Mouse (Mus musculus): ENCODE measurements around the gene Olfr1336. TPM values are rescaled to one million over a fixed set of nuclear protein-coding genes. Genes with fewer than 3 reads are reported as not detected.
A peak's percentile ranks its signal among the peaks of the same experiment; 100 is the strongest.

Olfr1336 gene
- polyA plus RNA-seq (2014; fragmentation: Nextera tagmentation; extraction: Ambion mirVana), result not detected in 2 replicates

DNA sequence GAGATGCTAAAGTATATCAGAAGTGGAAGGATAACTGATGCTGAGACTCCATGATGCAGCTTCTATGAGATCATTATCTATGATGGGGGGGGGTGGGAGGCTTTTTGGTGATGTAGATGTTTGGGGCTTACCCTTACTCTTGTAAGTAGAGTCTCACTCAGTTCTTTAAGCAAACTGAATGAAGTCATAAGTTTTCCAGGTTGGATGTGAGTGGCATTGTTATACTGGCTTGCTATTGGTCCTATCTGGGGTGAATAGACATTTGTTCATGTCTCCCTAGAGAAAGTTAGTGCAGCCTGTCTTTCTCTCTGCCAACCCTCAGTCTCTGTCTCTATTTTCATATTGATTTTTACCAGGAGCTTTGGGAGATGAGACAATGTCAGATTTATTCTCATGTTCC lies at the start of gene Olfr1336:
Gene Olfr1336 (plus strand): TSS at position 301 of the 400 bp plus-strand sequence.
- H3K27ac ChIP-seq (ENCODE audit: low read depth, low read length), result no peak within 1 kb of the TSS
- no peak for ATAC-seq (ENCODE audit: insufficient read depth, low FRiP score, low TSS enrichment)
- H3K27me3 ChIP-seq (ENCODE audit: control insufficient read depth, insufficient read depth, low read length), result no peaks in the 10 kb centered on the region
- H3K4me2 ChIP-seq (ENCODE audit: low read depth), result no peak within 1 kb of the TSS
- H3K9ac ChIP-seq (ENCODE audit: low read length), result no peak within 1 kb of the TSS
- DNase-seq (ENCODE audit: low spot score), result no peak
- H3K9me3 ChIP-seq (ENCODE audit: control insufficient read depth, low read length), result 0 out of 2 replicates have a peak, but pooled peaks cover 2% of the 10 kb centered on the region
- no peak within 1 kb of the TSS for H3K4me3 ChIP-seq (ENCODE audit: low read depth, low read length)
- H3K36me3 ChIP-seq (ENCODE audit: control insufficient read depth, insufficient read depth, low read length), result no peaks in the 10 kb centered on the region
- H3K4me1 ChIP-seq (ENCODE audit: control insufficient read depth, insufficient read depth, low read length), result no peaks in the 10 kb centered on the region

GRCm38 (mm10) chr7:6410043-6410442 lies 45.9 kb upstream of the Olfr1336 start, which contains the start of gene Gm20715:
Gene Gm20715 (plus strand): TSS chr7:6410277.
- H3K9ac ChIP-seq (ENCODE audit: low read length), result no peak within 1 kb of the TSS
- no peaks in the 10 kb centered on the region; the same call in 1 of the 2 replicates for H3K9me3 ChIP-seq (ENCODE audit: control insufficient read depth, low read length)
- no peaks in the 10 kb centered on the region for H3K27me3 ChIP-seq (ENCODE audit: control insufficient read depth, insufficient read depth, low read length)
- DNase-seq (ENCODE audit: low spot score) (peak; percentile 84), ATAC-seq (ENCODE audit: insufficient read depth, low FRiP score, low TSS enrichment) (peak; percentile 72)
- H3K27ac ChIP-seq (ENCODE audit: low read depth, low read length), result no peak within 1 kb of the TSS
- no peaks in the 10 kb centered on the region for H3K36me3 ChIP-seq (ENCODE audit: control insufficient read depth, insufficient read depth, low read length)
- H3K4me1 ChIP-seq (ENCODE audit: control insufficient read depth, insufficient read depth, low read length), result no peaks in the 10 kb centered on the region
- H3K4me2 ChIP-seq (ENCODE audit: low read depth), result no peak within 1 kb of the TSS
- no peak within 1 kb of the TSS for H3K4me3 ChIP-seq (ENCODE audit: low read depth, low read length)
- under 1% methylated on average over 17 of the region's 17 CpGs for WGBS

- ATAC-seq (ENCODE audit: insufficient read depth, low FRiP score, low TSS enrichment), result peak; percentile 55; the same call in 1 of the 2 replicates
- H3K4me3 ChIP-seq (ENCODE audit: low read depth, low read length), result no peak overlapping the region
- no peaks in the 10 kb centered on the region for H3K9me3 ChIP-seq (ENCODE audit: control insufficient read depth, low read length)
- no peak overlapping the region for H3K27ac ChIP-seq (ENCODE audit: low read depth, low read length)
- H3K4me2 ChIP-seq (ENCODE audit: low read depth), result peak overlapping the region; percentile 27
- no peaks in the 10 kb centered on the region for H3K27me3 ChIP-seq (ENCODE audit: control insufficient read depth, insufficient read depth, low read length)
- 8% methylated on average over 17 of the region's 22 CpGs for WGBS
- no peaks in the 10 kb centered on the region for H3K4me1 ChIP-seq (ENCODE audit: control insufficient read depth, insufficient read depth, low read length)
- peak; percentile 26 for DNase-seq (ENCODE audit: low spot score)
- H3K9ac ChIP-seq (ENCODE audit: low read length), result no peak overlapping the region
- no peaks in the 10 kb centered on the region for H3K36me3 ChIP-seq (ENCODE audit: control insufficient read depth, insufficient read depth, low read length)
These were observed 41.1 kb upstream of the Olfr1336 start for GRCm38 (mm10) chr7:6414626-6415441.

DNA sequence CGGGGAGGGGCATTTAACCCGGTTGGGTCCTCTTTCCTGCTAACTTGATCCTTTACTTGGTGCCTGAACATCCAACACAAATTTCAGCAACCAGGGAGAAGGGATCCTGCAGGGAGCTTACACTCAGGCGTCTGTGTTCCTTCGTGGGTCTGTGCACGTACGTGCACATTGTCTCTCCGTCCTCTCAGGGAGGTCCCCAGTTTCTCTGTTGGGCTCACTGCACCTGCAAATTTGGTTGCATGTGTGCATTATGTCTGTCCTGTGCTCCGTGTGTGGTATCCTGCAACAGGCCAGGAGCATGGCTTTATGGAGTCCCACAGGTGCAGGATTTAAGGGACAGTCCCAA lies 40.6 kb upstream of the Olfr1336 start:
- WGBS, result 23% methylated on average over 8 of the region's 8 CpGs
- Histone ChIP-seq H3K27me3 (ENCODE audit: control insufficient read depth, insufficient read depth, low read length) (no peaks in the 10 kb centered on the region), H3K4me2 (ENCODE audit: low read depth) (no peak overlapping the region), H3K9ac (ENCODE audit: low read length) (no peak overlapping the region), H3K4me1 (ENCODE audit: control insufficient read depth, insufficient read depth, low read length) (no peaks in the 10 kb centered on the region), H3K9me3 (ENCODE audit: control insufficient read depth, low read length) (no peaks in the 10 kb centered on the region), H3K4me3 (ENCODE audit: low read depth, low read length) (no peak overlapping the region), H3K36me3 (ENCODE audit: control insufficient read depth, insufficient read depth, low read length) (no peaks in the 10 kb centered on the region), H3K27ac (ENCODE audit: low read depth, low read length) (no peak overlapping the region)
- no peak for DNase-seq (ENCODE audit: low spot score)
- ATAC-seq (ENCODE audit: insufficient read depth, low FRiP score, low TSS enrichment), result 0 out of 2 replicates have a peak, but pooled peaks have one; percentile 16

- Histone ChIP-seq H3K27me3 (ENCODE audit: control insufficient read depth, insufficient read depth, low read length) (no peaks in the 10 kb centered on the region), H3K9ac (ENCODE audit: low read length) (no peak overlapping the region), H3K36me3 (ENCODE audit: control insufficient read depth, insufficient read depth, low read length) (no peaks in the 10 kb centered on the region), H3K4me3 (ENCODE audit: low read depth, low read length) (no peak overlapping the region), H3K27ac (ENCODE audit: low read depth, low read length) (no peak overlapping the region), H3K4me2 (ENCODE audit: low read depth) (no peak overlapping the region), H3K4me1 (ENCODE audit: control insufficient read depth, insufficient read depth, low read length) (no peaks in the 10 kb centered on the region), H3K9me3 (ENCODE audit: control insufficient read depth, low read length) (0 out of 2 replicates have a peak, but pooled peaks cover 4% of the 10 kb centered on the region)
- WGBS, result 76% methylated on average over 6 of the region's 6 CpGs
- no peak for DNase-seq (ENCODE audit: low spot score)
- no peak for ATAC-seq (ENCODE audit: insufficient read depth, low FRiP score, low TSS enrichment)
These were observed 36.1 kb upstream of the Olfr1336 start for GRCm38 (mm10) chr7:6419894-6420293.

- 86% methylated on average over 3 of the region's 3 CpGs for WGBS
These were observed 26.6 kb upstream of the Olfr1336 start for GRCm38 (mm10) chr7:6429381-6429780.

GRCm38 (mm10) chr7:6430342-6430741 lies 25.6 kb upstream of the Olfr1336 start:
- peaks cover 6% of the 10 kb centered on the region for H3K4me1 ChIP-seq (ENCODE audit: control insufficient read depth, insufficient read depth, low read length)
- no peaks in the 10 kb centered on the region for H3K36me3 ChIP-seq (ENCODE audit: control insufficient read depth, insufficient read depth, low read length)
- peak; percentile 37 for DNase-seq (ENCODE audit: low spot score)
- no peak for ATAC-seq (ENCODE audit: insufficient read depth, low FRiP score, low TSS enrichment)
- no peak overlapping the region for H3K27ac ChIP-seq (ENCODE audit: low read depth, low read length)
- no peak overlapping the region for H3K9ac ChIP-seq (ENCODE audit: low read length)
- no peak overlapping the region for H3K4me3 ChIP-seq (ENCODE audit: low read depth, low read length)
- no peaks in the 10 kb centered on the region for H3K9me3 ChIP-seq (ENCODE audit: control insufficient read depth, low read length)
- H3K27me3 ChIP-seq (ENCODE audit: control insufficient read depth, insufficient read depth, low read length), result no peaks in the 10 kb centered on the region
- H3K4me2 ChIP-seq (ENCODE audit: low read depth), result no peak overlapping the region
- WGBS, result 44% methylated on average over 2 of the region's 2 CpGs

More at GRCm38 (mm10) chr7:6429381-6429780, 26.6 kb upstream of the Olfr1336 start:
- Histone ChIP-seq H3K4me1 (ENCODE audit: control insufficient read depth, insufficient read depth, low read length) (no peaks in the 10 kb centered on the region), H3K9me3 (ENCODE audit: control insufficient read depth, low read length) (no peaks in the 10 kb centered on the region), H3K27me3 (ENCODE audit: control insufficient read depth, insufficient read depth, low read length) (no peaks in the 10 kb centered on the region), H3K4me2 (ENCODE audit: low read depth) (no peak overlapping the region), H3K36me3 (ENCODE audit: control insufficient read depth, insufficient read depth, low read length) (no peaks in the 10 kb centered on the region), H3K9ac (ENCODE audit: low read length) (no peak overlapping the region), H3K4me3 (ENCODE audit: low read depth, low read length) (no peak overlapping the region), H3K27ac (ENCODE audit: low read depth, low read length) (no peak overlapping the region)
- no peak for ATAC-seq (ENCODE audit: insufficient read depth, low FRiP score, low TSS enrichment)
- no peak for DNase-seq (ENCODE audit: low spot score)

DNA sequence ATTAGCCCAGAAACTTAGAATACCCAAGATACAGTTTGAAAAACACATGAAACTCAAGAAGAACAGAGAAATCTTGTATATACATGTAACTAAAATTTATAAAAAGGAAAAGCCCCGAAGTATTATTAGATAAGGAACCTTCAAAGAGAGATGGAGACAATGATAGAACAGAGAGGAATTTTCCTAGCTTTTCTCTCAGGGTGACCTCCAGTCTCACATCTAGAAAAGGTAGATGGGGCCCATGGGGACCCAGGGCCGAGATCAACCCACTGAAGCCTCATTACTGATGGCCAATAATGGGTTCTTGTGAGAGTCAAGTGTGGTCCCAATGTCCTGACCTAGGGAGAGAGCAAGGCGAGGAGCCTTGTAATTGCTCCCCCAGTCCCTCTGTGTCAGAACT lies 17.6 kb upstream of the Olfr1336 start, which contains the start of gene Olfr1344:
Gene Olfr1344 (plus strand): TSS at position 301 of the 400 bp plus-strand sequence.
- no peaks in the 10 kb centered on the region; the same call in 1 of the 2 replicates for H3K9me3 ChIP-seq (ENCODE audit: control insufficient read depth, low read length)
- no peak within 1 kb of the TSS for H3K4me2 ChIP-seq (ENCODE audit: low read depth)
- no peak within 1 kb of the TSS for H3K27ac ChIP-seq (ENCODE audit: low read depth, low read length)
- H3K27me3 ChIP-seq (ENCODE audit: control insufficient read depth, insufficient read depth, low read length), result no peaks in the 10 kb centered on the region
- WGBS, result 81% methylated on average over 3 of the region's 3 CpGs
- no peaks in the 10 kb centered on the region for H3K36me3 ChIP-seq (ENCODE audit: control insufficient read depth, insufficient read depth, low read length)
- DNase-seq (ENCODE audit: low spot score) (no peak), ATAC-seq (ENCODE audit: insufficient read depth, low FRiP score, low TSS enrichment) (no peak)
- H3K9ac ChIP-seq (ENCODE audit: low read length), result no peak within 1 kb of the TSS
- H3K4me3 ChIP-seq (ENCODE audit: low read depth, low read length), result no peak within 1 kb of the TSS
- H3K4me1 ChIP-seq (ENCODE audit: control insufficient read depth, insufficient read depth, low read length), result peaks cover 6% of the 10 kb centered on the region

- Histone ChIP-seq H3K27ac (ENCODE audit: low read depth, low read length) (no peak overlapping the region), H3K4me3 (ENCODE audit: low read depth, low read length) (no peak overlapping the region), H3K27me3 (ENCODE audit: control insufficient read depth, insufficient read depth, low read length) (no peaks in the 10 kb centered on the region), H3K4me2 (ENCODE audit: low read depth) (no peak overlapping the region), H3K4me1 (ENCODE audit: control insufficient read depth, insufficient read depth, low read length) (no peaks in the 10 kb centered on the region), H3K9me3 (ENCODE audit: control insufficient read depth, low read length) (no peaks in the 10 kb centered on the region; the same call in 1 of the 2 replicates), H3K36me3 (ENCODE audit: control insufficient read depth, insufficient read depth, low read length) (no peaks in the 10 kb centered on the region), H3K9ac (ENCODE audit: low read length) (no peak overlapping the region)
- 64% methylated on average over 2 of the region's 2 CpGs for WGBS
- no peak for DNase-seq (ENCODE audit: low spot score)
- ATAC-seq (ENCODE audit: insufficient read depth, low FRiP score, low TSS enrichment), result no peak
These were observed 14.8 kb upstream of the Olfr1336 start for GRCm38 (mm10) chr7:6441173-6441572.

Measured in neural tube, embryonic 11.5 days (tissue).